Mouse (Mus musculus): ENCODE results near the gene Dip2c. TPM values are rescaled to one million over a fixed set of nuclear protein-coding genes. Genes with fewer than 3 reads are reported as not detected.

Gene Dip2c
- polyA plus RNA-seq, 1 experiment = 0.15 TPM

DNA sequence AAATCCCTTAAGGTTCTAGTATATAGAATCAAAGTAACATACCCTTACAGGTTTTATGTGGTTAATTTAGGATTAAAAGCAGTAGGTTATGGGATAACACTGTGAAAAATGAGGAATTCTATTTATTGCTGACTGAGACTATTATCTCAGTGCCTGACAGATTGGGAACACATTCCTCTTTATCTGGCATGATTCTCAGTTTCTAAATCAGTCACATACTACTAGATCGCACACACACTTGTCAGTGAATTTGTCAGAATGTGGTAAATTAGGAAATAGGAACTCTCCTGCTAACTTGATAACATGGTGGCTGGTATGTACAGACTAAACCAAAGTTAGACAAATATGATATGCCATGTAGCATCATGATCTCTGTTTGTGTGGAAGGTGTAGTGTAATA lies 334.9 kb downstream of the Dip2c start:
- Histone ChIP-seq H3K36me3 (replicated peaks; ENCODE audit: low read length) (peaks cover 5% of the 10 kb centered on the region), H3K9me3 (no peaks in the 10 kb centered on the region), H3K4me3 (replicated peaks) (no peak overlapping the region), H3K27me3 (replicated peaks) (no peaks in the 10 kb centered on the region), H3K4me1 (peaks cover 14% of the 10 kb centered on the region; the same call in 1 of the 2 replicates)
- TF ChIP-seq FLI1 (IDR thresholded peaks at IDR 0.05; ENCODE audit: low read length) (no peak), GATA1 (IDR thresholded peaks at IDR 0.05; ENCODE audit: borderline replicate concordance, low read length) (no peak)

DNA sequence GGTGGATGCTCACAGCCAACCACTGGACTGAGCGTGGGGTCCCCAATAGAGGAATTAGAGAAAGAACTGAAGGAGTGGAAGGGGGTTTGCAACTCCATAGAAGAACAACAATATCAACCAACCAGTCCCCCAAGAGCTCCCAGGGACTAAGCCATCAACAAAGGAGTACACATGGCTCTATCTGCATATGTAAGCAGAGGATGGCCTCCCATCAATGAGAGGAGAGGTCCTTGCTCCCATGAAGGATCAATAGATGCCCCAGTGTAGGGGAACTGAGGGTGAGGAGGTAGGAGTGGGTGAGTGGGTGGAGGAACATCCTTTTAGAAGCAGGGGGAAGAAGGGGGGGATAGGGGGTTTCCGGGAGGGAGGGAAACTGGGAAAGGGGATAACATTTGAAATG lies 356.4 kb downstream of the Dip2c start:
- H3K4me3 ChIP-seq (replicated peaks) = no peak overlapping the region
- TF ChIP-seq FLI1 (IDR thresholded peaks at IDR 0.05; ENCODE audit: low read length) = no peak
- TF ChIP-seq GATA1 (IDR thresholded peaks at IDR 0.05; ENCODE audit: borderline replicate concordance, low read length) = no peak
- no peaks in the 10 kb centered on the region for H3K9me3 ChIP-seq
- peaks cover 3% of the 10 kb centered on the region for H3K36me3 ChIP-seq (replicated peaks; ENCODE audit: low read length)
- peaks cover 16% of the 10 kb centered on the region for H3K4me1 ChIP-seq
- no peaks in the 10 kb centered on the region for H3K27me3 ChIP-seq (replicated peaks)

DNA sequence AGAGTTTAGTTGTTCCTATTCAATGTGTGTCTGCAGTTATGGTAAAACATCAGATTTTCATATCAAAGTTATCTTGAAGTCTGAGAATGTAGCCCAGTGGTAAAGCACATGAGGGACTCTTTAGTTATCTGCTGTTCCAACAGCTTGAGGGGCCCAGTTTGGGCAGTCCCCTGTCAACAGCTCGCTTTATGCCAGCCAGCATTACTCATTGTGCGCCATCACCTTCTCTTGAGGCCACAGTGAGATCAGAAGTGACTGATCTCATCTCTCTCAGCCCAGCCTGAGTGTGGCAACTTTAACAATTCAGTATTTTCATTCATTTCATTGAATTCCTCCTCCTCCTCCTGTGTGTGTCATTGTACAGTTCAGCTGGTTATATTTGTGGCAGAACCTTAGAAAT lies 359.6 kb downstream of the Dip2c start:
- H3K4me3 ChIP-seq (replicated peaks) = no peak overlapping the region
- no peaks in the 10 kb centered on the region for H3K27me3 ChIP-seq (replicated peaks)
- no peaks in the 10 kb centered on the region for H3K9me3 ChIP-seq
- H3K4me1 ChIP-seq = peaks cover 28% of the 10 kb centered on the region
- H3K36me3 ChIP-seq (replicated peaks; ENCODE audit: low read length) = no peaks in the 10 kb centered on the region
- TF ChIP-seq FLI1 (IDR thresholded peaks at IDR 0.05; ENCODE audit: low read length) = no peak
- no peak for TF ChIP-seq GATA1 (IDR thresholded peaks at IDR 0.05; ENCODE audit: borderline replicate concordance, low read length)

DNA sequence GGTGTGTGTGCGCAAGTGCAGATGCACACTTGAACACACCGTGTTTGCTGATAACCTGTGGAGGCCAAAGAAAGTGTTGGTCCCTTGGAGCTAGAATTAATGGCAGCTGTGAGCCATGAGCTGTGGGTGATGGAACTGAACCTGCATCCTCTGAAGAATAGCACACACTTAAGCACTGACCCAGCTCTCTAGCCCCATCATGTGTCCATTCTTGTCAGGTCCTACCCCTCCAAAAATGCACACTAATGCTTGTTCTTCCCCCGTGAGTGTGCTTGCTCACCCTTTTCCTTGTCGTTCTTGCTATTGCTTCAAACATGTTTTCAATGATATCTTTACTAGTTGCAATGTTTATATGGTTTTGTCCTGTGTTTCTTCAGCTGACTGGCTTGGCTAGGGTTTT lies 360.2 kb downstream of the Dip2c start:
- Histone ChIP-seq H3K4me3 (replicated peaks) (peak overlapping the region; percentile 57), H3K4me1 (peaks cover 28% of the 10 kb centered on the region), H3K36me3 (replicated peaks; ENCODE audit: low read length) (no peaks in the 10 kb centered on the region), H3K9me3 (no peaks in the 10 kb centered on the region), H3K27me3 (replicated peaks) (no peaks in the 10 kb centered on the region)
- TF ChIP-seq FLI1 (IDR thresholded peaks at IDR 0.05; ENCODE audit: low read length) (no peak), GATA1 (IDR thresholded peaks at IDR 0.05; ENCODE audit: borderline replicate concordance, low read length) (no peak)

DNA sequence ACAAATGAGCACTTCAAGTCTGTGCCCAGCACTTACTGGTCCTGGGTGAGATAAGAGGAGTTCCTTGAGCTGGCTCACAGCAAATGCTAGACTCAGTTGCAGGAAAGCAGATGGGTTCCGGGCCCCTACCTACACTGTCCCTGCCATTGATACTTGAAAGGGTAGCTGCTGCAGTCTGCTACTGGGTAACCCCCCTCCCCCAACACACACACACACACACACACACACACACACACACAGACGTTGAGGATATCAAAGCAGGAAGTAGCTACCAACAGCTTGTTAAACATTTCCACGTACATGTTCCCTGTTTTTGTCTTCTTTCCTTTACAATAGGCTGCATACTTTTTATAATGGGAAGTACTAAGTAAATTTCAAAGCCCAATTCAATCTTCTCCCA lies 361.6 kb downstream of the Dip2c start:
- H3K9me3 ChIP-seq = no peaks in the 10 kb centered on the region
- H3K4me1 ChIP-seq = peaks cover 31% of the 10 kb centered on the region
- no peaks in the 10 kb centered on the region for H3K27me3 ChIP-seq (replicated peaks)
- TF ChIP-seq GATA1 (IDR thresholded peaks at IDR 0.05; ENCODE audit: borderline replicate concordance, low read length) (no peak), FLI1 (IDR thresholded peaks at IDR 0.05; ENCODE audit: low read length) (no peak)
- no peaks in the 10 kb centered on the region for H3K36me3 ChIP-seq (replicated peaks; ENCODE audit: low read length)
- H3K4me3 ChIP-seq (replicated peaks) = no peak overlapping the region

DNA sequence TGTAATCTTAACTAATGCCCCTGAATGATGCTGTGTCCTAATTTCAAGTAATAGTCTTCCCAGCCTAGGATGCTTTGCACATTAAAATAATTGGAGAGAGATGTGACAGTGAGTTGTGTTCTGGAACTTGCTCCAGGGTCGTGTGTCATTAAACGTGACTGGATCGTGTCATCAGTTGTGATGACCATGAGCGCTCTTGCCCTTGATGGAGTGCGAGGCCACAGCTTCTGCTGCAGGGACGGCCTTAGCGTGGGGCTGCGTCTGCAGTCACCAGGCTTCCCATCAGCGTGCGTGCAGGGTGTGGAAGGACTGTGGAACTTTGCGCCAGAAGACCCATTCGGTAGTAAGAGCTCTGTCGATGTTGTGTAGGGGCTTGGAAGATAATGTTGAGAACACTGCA lies 372.4 kb downstream of the Dip2c start:
- TF ChIP-seq FLI1 (IDR thresholded peaks at IDR 0.05; ENCODE audit: low read length) (no peak), GATA1 (IDR thresholded peaks at IDR 0.05; ENCODE audit: borderline replicate concordance, low read length) (no peak)
- peaks cover 7% of the 10 kb centered on the region for H3K4me1 ChIP-seq
- H3K36me3 ChIP-seq (replicated peaks; ENCODE audit: low read length) = no peaks in the 10 kb centered on the region
- H3K27me3 ChIP-seq (replicated peaks) = no peaks in the 10 kb centered on the region
- H3K9me3 ChIP-seq = no peaks in the 10 kb centered on the region
- H3K4me3 ChIP-seq (replicated peaks) = peak overlapping the region; percentile 33

DNA sequence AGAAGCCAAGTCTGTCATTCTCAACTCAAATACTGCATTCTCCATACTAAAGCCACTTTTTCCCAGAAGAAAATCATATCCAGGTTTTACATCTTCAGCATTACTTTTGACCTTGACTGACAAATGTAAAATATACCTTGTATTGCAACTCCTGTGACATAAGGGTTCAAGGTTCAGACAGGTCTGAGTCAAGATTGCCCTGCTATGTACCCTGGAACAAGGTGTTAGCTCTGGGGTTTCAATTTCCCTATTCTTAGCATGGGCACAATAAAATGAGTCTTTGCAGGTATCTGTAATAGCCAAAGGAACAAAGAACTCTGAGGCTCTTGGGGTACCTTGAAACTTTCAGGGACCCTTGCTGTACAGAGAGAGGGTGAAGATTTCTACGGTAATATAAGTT lies 373.6 kb downstream of the Dip2c start:
- Histone ChIP-seq H3K9me3 (no peaks in the 10 kb centered on the region), H3K4me1 (peaks cover 7% of the 10 kb centered on the region), H3K4me3 (replicated peaks) (no peak overlapping the region), H3K36me3 (replicated peaks; ENCODE audit: low read length) (no peaks in the 10 kb centered on the region), H3K27me3 (replicated peaks) (no peaks in the 10 kb centered on the region)
- TF ChIP-seq GATA1 (IDR thresholded peaks at IDR 0.05; ENCODE audit: borderline replicate concordance, low read length) = no peak
- no peak for TF ChIP-seq FLI1 (IDR thresholded peaks at IDR 0.05; ENCODE audit: low read length)

DNA sequence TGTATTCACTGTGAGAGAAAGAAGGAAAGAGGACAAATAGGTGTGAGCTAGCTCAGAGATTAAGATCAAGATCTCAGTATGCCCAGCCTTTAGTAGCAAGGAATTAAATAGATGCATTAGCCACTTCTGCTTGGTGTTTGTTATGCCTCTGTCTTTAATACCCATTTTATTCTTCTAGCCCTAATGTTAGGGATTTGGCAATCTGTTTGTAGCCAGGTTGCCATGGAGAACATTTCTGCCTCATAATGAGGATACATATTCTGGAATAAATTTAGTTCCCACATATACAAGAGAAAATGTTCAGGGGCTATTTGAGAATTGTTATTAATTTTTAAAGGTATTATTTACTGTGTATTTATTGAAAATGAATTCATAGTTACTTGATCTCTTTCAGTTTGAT lies 374.3 kb downstream of the Dip2c start:
- Histone ChIP-seq H3K4me3 (replicated peaks) (no peak overlapping the region), H3K27me3 (replicated peaks) (no peaks in the 10 kb centered on the region), H3K36me3 (replicated peaks; ENCODE audit: low read length) (no peaks in the 10 kb centered on the region), H3K4me1 (peaks cover 3% of the 10 kb centered on the region), H3K9me3 (no peaks in the 10 kb centered on the region)
- TF ChIP-seq FLI1 (IDR thresholded peaks at IDR 0.05; ENCODE audit: low read length) (no peak), GATA1 (IDR thresholded peaks at IDR 0.05; ENCODE audit: borderline replicate concordance, low read length) (no peak)

DNA sequence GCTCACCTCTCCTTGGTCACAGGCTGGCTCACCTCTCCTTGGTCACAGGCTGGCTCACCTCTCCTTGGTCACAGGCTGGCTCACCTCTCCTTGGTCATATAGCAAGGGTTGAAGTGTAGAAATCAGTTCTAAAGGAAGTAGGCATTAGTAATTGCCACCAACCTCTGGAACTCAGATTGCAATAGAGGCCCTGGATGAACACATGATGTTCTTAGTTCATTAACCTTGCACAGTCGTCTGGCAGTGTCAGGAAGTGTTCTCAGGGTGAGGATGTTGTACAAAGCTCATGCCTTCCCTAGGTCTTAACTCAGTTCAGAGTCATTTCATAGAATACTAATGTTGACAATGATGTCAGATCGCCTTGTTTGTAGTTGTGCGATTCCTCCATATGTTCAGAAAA lies 376.7 kb downstream of the Dip2c start:
- Histone ChIP-seq H3K4me1 (no peaks in the 10 kb centered on the region), H3K36me3 (replicated peaks; ENCODE audit: low read length) (peaks cover 4% of the 10 kb centered on the region), H3K9me3 (no peaks in the 10 kb centered on the region), H3K4me3 (replicated peaks) (no peak overlapping the region), H3K27me3 (replicated peaks) (no peaks in the 10 kb centered on the region)
- TF ChIP-seq GATA1 (IDR thresholded peaks at IDR 0.05; ENCODE audit: borderline replicate concordance, low read length) = no peak
- TF ChIP-seq FLI1 (IDR thresholded peaks at IDR 0.05; ENCODE audit: low read length) = no peak

DNA sequence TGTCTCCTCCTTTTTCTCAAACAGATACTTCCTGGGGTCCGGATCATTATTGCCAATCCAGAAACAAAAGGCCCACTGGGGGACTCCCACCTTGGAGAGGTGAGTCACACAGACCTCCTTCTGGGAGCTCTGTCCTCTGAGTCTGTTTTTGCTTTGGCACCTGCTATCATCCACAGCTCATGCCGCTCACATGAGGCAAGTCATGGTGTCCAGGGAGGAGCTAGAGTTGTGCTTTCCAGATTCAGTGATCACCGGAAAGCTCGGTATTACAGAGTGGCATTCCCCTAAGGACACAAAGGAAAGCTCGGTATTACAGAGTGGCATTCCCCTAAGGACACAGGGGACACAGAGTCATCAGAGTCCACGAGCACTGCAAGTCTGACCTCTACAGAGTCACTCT lies 380.3 kb downstream of the Dip2c start:
- H3K36me3 ChIP-seq (replicated peaks; ENCODE audit: low read length) = peaks cover 10% of the 10 kb centered on the region
- no peaks in the 10 kb centered on the region for H3K27me3 ChIP-seq (replicated peaks)
- H3K4me1 ChIP-seq = peaks cover 9% of the 10 kb centered on the region; the same call in 1 of the 2 replicates
- no peaks in the 10 kb centered on the region for H3K9me3 ChIP-seq
- TF ChIP-seq FLI1 (IDR thresholded peaks at IDR 0.05; ENCODE audit: low read length) (no peak), GATA1 (IDR thresholded peaks at IDR 0.05; ENCODE audit: borderline replicate concordance, low read length) (no peak)
- H3K4me3 ChIP-seq (replicated peaks) = no peak overlapping the region

DNA sequence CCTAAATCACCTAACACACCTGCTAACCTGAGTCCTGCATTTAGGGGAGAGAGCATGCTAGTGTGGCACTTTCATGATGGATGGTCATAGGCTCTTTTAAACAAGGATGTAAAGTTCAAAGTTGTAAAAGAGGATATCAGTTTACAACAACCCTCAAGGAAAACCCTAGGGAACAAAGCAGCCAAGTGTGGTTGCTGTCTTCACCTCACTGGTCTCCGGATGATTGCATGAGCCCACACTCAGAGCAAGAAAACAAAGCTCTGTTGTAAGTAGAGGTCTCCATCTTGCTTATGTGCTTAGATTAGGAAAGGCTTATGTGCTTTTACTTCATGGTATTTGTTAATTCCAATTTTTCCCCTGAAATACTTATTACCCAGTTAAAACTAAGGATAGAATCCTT lies 384.4 kb downstream of the Dip2c start:
- no peaks in the 10 kb centered on the region for H3K27me3 ChIP-seq (replicated peaks)
- H3K4me1 ChIP-seq = peaks cover 9% of the 10 kb centered on the region; the same call in 1 of the 2 replicates
- H3K4me3 ChIP-seq (replicated peaks) = no peak overlapping the region
- no peaks in the 10 kb centered on the region for H3K9me3 ChIP-seq
- no peak for TF ChIP-seq GATA1 (IDR thresholded peaks at IDR 0.05; ENCODE audit: borderline replicate concordance, low read length)
- no peak for TF ChIP-seq FLI1 (IDR thresholded peaks at IDR 0.05; ENCODE audit: low read length)
- peaks cover 13% of the 10 kb centered on the region for H3K36me3 ChIP-seq (replicated peaks; ENCODE audit: low read length)

All from megakaryocyte, embryonic 14.5 days (primary cell).